Mouse (Mus musculus) urinary bladder, adult 2 months (tissue): ENCODE measurements around the gene Ceacam10. TPM values are rescaled to one million over a fixed set of nuclear protein-coding genes. Genes with fewer than 3 reads are reported as not detected.

ENCODE experiments used
- polyA plus RNA-seq: library from polyadenylated mRNA; depleted of rRNA; stranded (reverse); fragments of >200 nt; gene quantifications from 2 replicates; pipeline ENCODE4 v1.2.3, GENCODE M21; 2012; rRNA removed

Gene Ceacam10
- polyA plus RNA-seq, 1 experiment = not detected

Other genes starting within 250 kb of the Ceacam10 start
- gene Irgq, start 246.5 kb upstream of the Ceacam10 start, polyA plus RNA-seq = 10.8 and 12.4 TPM in 2 replicates
- gene Pinlyp, start 231.1 kb upstream of the Ceacam10 start, polyA plus RNA-seq = 0.10 and 0.21 TPM in 2 replicates
- 32.5 and 33.5 TPM in 2 replicates for gene Xrcc1, start 230.9 kb upstream of the Ceacam10 start, polyA plus RNA-seq
- 59.0 and 67.0 TPM in 2 replicates for gene Ethe1, start 189.7 kb upstream of the Ceacam10 start, polyA plus RNA-seq
- gene Zfp575, start 189.6 kb upstream of the Ceacam10 start, polyA plus RNA-seq = 0.44 and 0.83 TPM in 2 replicates
- 6.8 and 7.9 TPM in 2 replicates for gene Phldb3, start 166.4 kb upstream of the Ceacam10 start, polyA plus RNA-seq
- gene Lypd3, start 140.7 kb upstream of the Ceacam10 start, polyA plus RNA-seq = 47.0 and 53.2 TPM in 2 replicates
- not detected in 2 replicates for gene Tex101, start 100.5 kb upstream of the Ceacam10 start, polyA plus RNA-seq
- gene BC049730, start 68.0 kb upstream of the Ceacam10 start, polyA plus RNA-seq = not detected in 2 replicates
- not detected in 2 replicates for gene Gm4763, start 50.3 kb upstream of the Ceacam10 start, polyA plus RNA-seq
- 0.04 and 0.07 TPM in 2 replicates for gene Cd177, start 16.9 kb upstream of the Ceacam10 start, polyA plus RNA-seq
- 10.7 and 12.1 TPM in 2 replicates for gene Gm9844, start 85.0 kb downstream of the Ceacam10 start, polyA plus RNA-seq
- not detected in 2 replicates for gene Lypd4, start 92.7 kb downstream of the Ceacam10 start, polyA plus RNA-seq
- not detected in 2 replicates for gene Dmrtc2, start 92.9 kb downstream of the Ceacam10 start, polyA plus RNA-seq
- gene Rps19, start 107.2 kb downstream of the Ceacam10 start, polyA plus RNA-seq = 1,077 and 1,084 TPM in 2 replicates
- gene Cd79a, start 120.2 kb downstream of the Ceacam10 start, polyA plus RNA-seq = 0.65 and 0.74 TPM in 2 replicates
- 174 and 180 TPM in 2 replicates for gene Arhgef1, start 125.7 kb downstream of the Ceacam10 start, polyA plus RNA-seq
- gene Gm4881, start 167.3 kb downstream of the Ceacam10 start, polyA plus RNA-seq = not detected in 2 replicates
- 367 and 429 TPM in 2 replicates for gene Rabac1, start 195.5 kb downstream of the Ceacam10 start, polyA plus RNA-seq
- gene Atp1a3, start 228.8 kb downstream of the Ceacam10 start, polyA plus RNA-seq = 0.51 and 0.93 TPM in 2 replicates